Comparison of ENCODE assay signal across 10 mouse cellular contexts in genomic region chr17:44130429-44130828, GRCm38 (mm10). TPM values are rescaled to one million over a fixed set of nuclear protein-coding genes. Genes with fewer than 3 reads are reported as not detected.
DNase-seq lines count a peak whose midpoint lies in the region; ATAC-seq and TF ChIP-seq lines count a peak whose summit lies in the region.
"Had no signal": no experiment of that assay in that cellular context is flagged by ENCODE, and none has a peak within 500 bp of the region (broad histone marks: within the 10 kb centered on the region; RNA-seq: fewer than 3 reads in every experiment).

No protein-coding gene starts in this region.

- ATAC-seq in intestine, embryonic 14.5 days (replicated peaks; ENCODE audit: low FRiP score, low TSS enrichment, low read depth), result no peak
- no peak for ATAC-seq in intestine, embryonic 15.5 days
- ATAC-seq in embryonic facial prominence, embryonic 11.5 days (replicated peaks; ENCODE audit: insufficient number of reproducible peaks, low FRiP score, low TSS enrichment, low read depth), result no peak
- ATAC-seq in hindbrain, embryonic 14.5 days (ENCODE audit: low FRiP score), result no peak

- no peaks in the 10 kb centered on the region for H3K27me3 ChIP-seq in intestine, embryonic 14.5 days (replicated peaks; ENCODE audit: control insufficient read depth, insufficient read depth, low read length)
- no peaks in the 10 kb centered on the region for H3K27me3 ChIP-seq in intestine, embryonic 15.5 days (replicated peaks)
- no peaks in the 10 kb centered on the region for H3K27me3 ChIP-seq in embryonic facial prominence, embryonic 11.5 days (ENCODE audit: control insufficient read depth, insufficient read depth, low read length)
- H3K27me3 ChIP-seq in hindbrain, embryonic 14.5 days (ENCODE audit: control insufficient read depth, insufficient read depth, low read length), result no peaks in the 10 kb centered on the region
- H3K27me3 ChIP-seq: neural tube, embryonic 12.5 days had no signal

- peak; percentile 79 for TF ChIP-seq CTCF in bone marrow, adult 2 months (IDR thresholded peaks at IDR 0.05; ENCODE audit: control insufficient read depth, insufficient read depth, low read length)

- no peak overlapping the region for H3K9ac ChIP-seq in intestine, embryonic 14.5 days (ENCODE audit: low read length)
- H3K9ac ChIP-seq in intestine, embryonic 15.5 days, result no peak overlapping the region
- no peak overlapping the region for H3K9ac ChIP-seq in embryonic facial prominence, embryonic 11.5 days (replicated peaks; ENCODE audit: low read length)
- H3K9ac ChIP-seq in hindbrain, embryonic 14.5 days, result no peak overlapping the region
- H3K9ac ChIP-seq: embryonic facial prominence, embryonic 13.5 days; neural tube, embryonic 12.5 days had no signal

- H3K36me3 ChIP-seq in intestine, embryonic 14.5 days (ENCODE audit: control insufficient read depth, insufficient read depth, low read length), result no peaks in the 10 kb centered on the region
- no peaks in the 10 kb centered on the region for H3K36me3 ChIP-seq in intestine, embryonic 15.5 days
- no peaks in the 10 kb centered on the region for H3K36me3 ChIP-seq in embryonic facial prominence, embryonic 11.5 days (replicated peaks; ENCODE audit: control insufficient read depth, insufficient read depth, low read depth, low read length)
- H3K36me3 ChIP-seq in hindbrain, embryonic 14.5 days (replicated peaks; ENCODE audit: control insufficient read depth, insufficient read depth), result no peaks in the 10 kb centered on the region
- H3K36me3 ChIP-seq: embryonic facial prominence, embryonic 13.5 days; neural tube, embryonic 12.5 days had no signal

- H3K4me1 ChIP-seq in intestine, embryonic 14.5 days (replicated peaks; ENCODE audit: control insufficient read depth, insufficient read depth, low read length), result no peaks in the 10 kb centered on the region
- no peaks in the 10 kb centered on the region for H3K4me1 ChIP-seq in intestine, embryonic 15.5 days (replicated peaks)
- H3K4me1 ChIP-seq in bone marrow, adult 2 months (ENCODE audit: control insufficient read depth, insufficient read depth, low read length), result no peaks in the 10 kb centered on the region
- H3K4me1 ChIP-seq in embryonic facial prominence, embryonic 11.5 days (ENCODE audit: control insufficient read depth, insufficient read depth, low read length), result no peaks in the 10 kb centered on the region
- no peaks in the 10 kb centered on the region for H3K4me1 ChIP-seq in hindbrain, embryonic 14.5 days (replicated peaks; ENCODE audit: control insufficient read depth, insufficient read depth, low read length)
- H3K4me1 ChIP-seq: embryonic facial prominence, embryonic 13.5 days; neural tube, embryonic 12.5 days had no signal

- intact Hi-C loops in left cerebral cortex, postnatal 36 days (cut with DNase I), result loop anchor here (1.0 to 5.0 kb wide), 3 partner anchors 54 to 433 kb away; no protein-coding TSS in a partner anchor

- no peak overlapping the region for H3K4me2 ChIP-seq in intestine, embryonic 14.5 days (ENCODE audit: low read length)
- H3K4me2 ChIP-seq in intestine, embryonic 15.5 days (replicated peaks), result no peak overlapping the region
- H3K4me2 ChIP-seq in embryonic facial prominence, embryonic 11.5 days (ENCODE audit: low read depth, low read length), result no peak overlapping the region
- no peak overlapping the region for H3K4me2 ChIP-seq in hindbrain, embryonic 14.5 days (replicated peaks)
- H3K4me2 ChIP-seq: embryonic facial prominence, embryonic 13.5 days; neural tube, embryonic 12.5 days had no signal

- H3K27ac ChIP-seq in intestine, embryonic 14.5 days (ENCODE audit: low read depth), result no peak overlapping the region
- H3K27ac ChIP-seq in intestine, embryonic 15.5 days, result no peak overlapping the region
- H3K27ac ChIP-seq in bone marrow, adult 2 months (ENCODE audit: control insufficient read depth, insufficient read depth, low read depth, low read length, poor library complexity), result no peak overlapping the region
- H3K27ac ChIP-seq in embryonic facial prominence, embryonic 11.5 days (replicated peaks; ENCODE audit: low read depth, low read length), result no peak overlapping the region
- no peak overlapping the region for H3K27ac ChIP-seq in hindbrain, embryonic 14.5 days
- H3K27ac ChIP-seq: embryonic facial prominence, embryonic 13.5 days; neural tube, embryonic 12.5 days had no signal

- H3K4me3 ChIP-seq in intestine, embryonic 14.5 days (ENCODE audit: low read depth, low read length), result no peak overlapping the region
- H3K4me3 ChIP-seq in intestine, embryonic 15.5 days (replicated peaks), result no peak overlapping the region
- no peak overlapping the region for H3K4me3 ChIP-seq in bone marrow, adult 2 months (replicated peaks; ENCODE audit: control insufficient read depth, low read depth, low read length)
- no peak overlapping the region for H3K4me3 ChIP-seq in embryonic facial prominence, embryonic 11.5 days (ENCODE audit: low read depth, low read length)
- no peak overlapping the region for H3K4me3 ChIP-seq in hindbrain, embryonic 14.5 days (replicated peaks; ENCODE audit: low read length)
- H3K4me3 ChIP-seq: embryonic facial prominence, embryonic 13.5 days; neural tube, embryonic 12.5 days had no signal

- DNase-seq in intestine, embryonic 14.5 days (ENCODE audit: low spot score), result peak; percentile 86
- peak; percentile 78 for DNase-seq in embryonic facial prominence, embryonic 11.5 days (ENCODE audit: low spot score)
- DNase-seq in hindbrain, embryonic 14.5 days (ENCODE audit: low spot score), result peak; percentile 86
- DNase-seq in left cerebral cortex, postnatal 36 days (ENCODE audit: low spot score in 2 of 2), result peak; percentile 41 to 53
- peak; percentile 59 for DNase-seq in neural tube, embryonic 10.5 days (ENCODE audit: extremely low spot score, low spot score)
- DNase-seq in telencephalon, adult 2 months (ENCODE audit: low read depth, low spot score), result peak; percentile 41

- 13% methylated on average over 7 of the region's 7 CpGs for WGBS in intestine, embryonic 14.5 days
- 10% methylated on average over 7 of the region's 7 CpGs for WGBS in intestine, embryonic 15.5 days
- WGBS in bone marrow, adult 2 months, result 12% methylated on average over 7 of the region's 7 CpGs
- 12% methylated on average over 7 of the region's 7 CpGs for WGBS in embryonic facial prominence, embryonic 11.5 days
- 11% methylated on average over 7 of the region's 7 CpGs for WGBS in hindbrain, embryonic 14.5 days

- no peaks in the 10 kb centered on the region; the same call in 1 of the 2 replicates for H3K9me3 ChIP-seq in intestine, embryonic 14.5 days (ENCODE audit: control insufficient read depth, low read length)
- no peaks in the 10 kb centered on the region for H3K9me3 ChIP-seq in intestine, embryonic 15.5 days
- H3K9me3 ChIP-seq in embryonic facial prominence, embryonic 11.5 days (replicated peaks; ENCODE audit: control insufficient read depth, low read length), result no peaks in the 10 kb centered on the region
- no peaks in the 10 kb centered on the region for H3K9me3 ChIP-seq in hindbrain, embryonic 14.5 days (ENCODE audit: control insufficient read depth, low read length)
- H3K9me3 ChIP-seq: embryonic facial prominence, embryonic 13.5 days; neural tube, embryonic 12.5 days had no signal

- TF ChIP-seq POLR2A in bone marrow, adult 2 months (IDR thresholded peaks at IDR 0.05; ENCODE audit: borderline replicate concordance, control insufficient read depth, low read depth, low read length), result no peak

RNA-seq across cellular contexts. Expression of gene Enpp4, which starts 24.8 kb away (rescaled TPM):
- polyA plus RNA-seq in intestine, embryonic 14.5 days (2014; fragmentation: Nextera tagmentation; extraction: Ambion mirVana), result 5.8 and 6.2 TPM in 2 replicates
- polyA plus RNA-seq in intestine, embryonic 15.5 days (2015; fragmentation: Nextera tagmentation; extraction: Ambion mirVana), result 5.4 and 5.6 TPM in 2 replicates
- 1.7 and 3.0 TPM in 2 replicates for polyA plus RNA-seq in bone marrow, adult 2 months (2011; ENCODE audit: insufficient read depth, insufficient read length, low replicate concordance, missing spikeins)
- polyA plus RNA-seq in embryonic facial prominence, embryonic 11.5 days (2014; fragmentation: Nextera tagmentation; extraction: Ambion mirVana), result 4.9 and 6.2 TPM in 2 replicates
- 6.1 and 6.2 TPM in 2 replicates for polyA plus RNA-seq in hindbrain, embryonic 14.5 days (2014; fragmentation: Nextera tagmentation; extraction: Ambion mirVana)
- 10 to 100 TPM; 13.2 to 14.6 TPM for total RNA-seq in left cerebral cortex, postnatal 36 days (2021)

RNA-seq across cellular contexts. Expression of gene Enpp5, which starts 51.8 kb away (rescaled TPM):
- 17.8 and 18.5 TPM in 2 replicates for polyA plus RNA-seq in intestine, embryonic 14.5 days (2014; fragmentation: Nextera tagmentation; extraction: Ambion mirVana)
- polyA plus RNA-seq in intestine, embryonic 15.5 days (2015; fragmentation: Nextera tagmentation; extraction: Ambion mirVana), result 31.0 and 37.6 TPM in 2 replicates
- 2.7 and 5.4 TPM in 2 replicates for polyA plus RNA-seq in bone marrow, adult 2 months (2011; ENCODE audit: insufficient read depth, insufficient read length, low replicate concordance, missing spikeins)
- 8.2 and 10.1 TPM in 2 replicates for polyA plus RNA-seq in embryonic facial prominence, embryonic 11.5 days (2014; fragmentation: Nextera tagmentation; extraction: Ambion mirVana)
- polyA plus RNA-seq in hindbrain, embryonic 14.5 days (2014; fragmentation: Nextera tagmentation; extraction: Ambion mirVana), result 88.6 and 102 TPM in 2 replicates
- total RNA-seq in left cerebral cortex, postnatal 36 days (2021), result 100 to 1,000 TPM; 175 to 189 TPM

RNA-seq across cellular contexts. Expression of gene Clic5, which starts 58.0 kb away (rescaled TPM):
- 9.7 and 10.5 TPM in 2 replicates for polyA plus RNA-seq in intestine, embryonic 14.5 days (2014; fragmentation: Nextera tagmentation; extraction: Ambion mirVana)
- 20.0 and 20.6 TPM in 2 replicates for polyA plus RNA-seq in intestine, embryonic 15.5 days (2015; fragmentation: Nextera tagmentation; extraction: Ambion mirVana)
- 0.82 TPM in 1 of 2 replicates, not detected in the other for polyA plus RNA-seq in bone marrow, adult 2 months (2011; ENCODE audit: insufficient read depth, insufficient read length, low replicate concordance, missing spikeins)
- polyA plus RNA-seq in embryonic facial prominence, embryonic 11.5 days (2014; fragmentation: Nextera tagmentation; extraction: Ambion mirVana), result 0.32 and 0.40 TPM in 2 replicates
- 0.39 and 0.46 TPM in 2 replicates for polyA plus RNA-seq in hindbrain, embryonic 14.5 days (2014; fragmentation: Nextera tagmentation; extraction: Ambion mirVana)
- total RNA-seq in left cerebral cortex, postnatal 36 days (2021), result 1 to 10 TPM; 4.0 to 4.8 TPM
